Mouse (Mus musculus) CH12.LX (cell line): ENCODE measurements around the gene Atp13a3.

Source experiments
- CTCF ChIP-seq, 2 experiments: IDR thresholded peaks in 1 of 2; conservative IDR thresholded peaks in 1 of 2; 2 replicates each; pipeline ENCODE4 v1.5.1; 2011 to 2012; ENCODE audit warnings: low read depth in 2 of 2, low read length in 2 of 2, improper control_type of control experiment in 1 of 2, inconsistent platforms in 1 of 2, mild to moderate bottlenecking in 1 of 2, moderate library complexity in 1 of 2
- ELF1 ChIP-seq: IDR thresholded peaks from 2 replicates; pipeline ENCODE4 v1.6.1; 2014; ENCODE audit warnings: low read depth, mild to moderate bottlenecking, inconsistent platforms, low read length, improper control_type of control experiment
- EP300 ChIP-seq: IDR thresholded peaks from 2 replicates; pipeline ENCODE4 v1.6.1; 2011; ENCODE audit warnings: low read length, improper control_type of control experiment
- MYC ChIP-seq: IDR thresholded peaks from 2 replicates; pipeline ENCODE4 v1.6.1; 2011; ENCODE audit warnings: low read depth, mild to moderate bottlenecking, improper control_type of control experiment, low read length
- RCOR1 ChIP-seq: conservative IDR thresholded peaks from 2 replicates; pipeline ENCODE4 v1.6.1; 2012; ENCODE audit warnings: low read depth, mild to moderate bottlenecking, inconsistent platforms, low read length, improper control_type of control experiment
- SMC3 ChIP-seq: IDR thresholded peaks from 2 replicates; pipeline ENCODE4 v1.6.1; 2011; ENCODE audit warnings: low read depth, low read length, improper control_type of control experiment
- TBP ChIP-seq: conservative IDR thresholded peaks from 2 replicates; pipeline ENCODE4 v1.6.1; 2011; ENCODE audit warnings: low read depth, low read length, improper control_type of control experiment
- ZC3H11A ChIP-seq: IDR thresholded peaks from 2 replicates; pipeline ENCODE4 v1.6.1; 2012; ENCODE audit warnings: low read depth, mild to moderate bottlenecking, inconsistent platforms, low read length, improper control_type of control experiment

GRCm38 (mm10) chr16:30397127-30398057, 8.4 kb downstream of the Atp13a3 start:
- TF ChIP-seq ZC3H11A (no peak), CTCF (conservative IDR thresholded peaks at IDR 0.05 in 1 of 2, IDR thresholded peaks at IDR 0.05 in 1 of 2; ENCODE audit: low read depth in 2 of 2, low read length in 2 of 2) (no peak), ELF1 (no peak), SMC3 (no peak), EP300 (no peak), MYC (no peak), RCOR1 (no peak), TBP (no peak)
